Mouse (Mus musculus): ENCODE measurements at regions not wholly inside any gene's neighbourhood (a gene's known extent, or its start where the extent isn't known, plus 50 kb on each side); places are given as distances from the start of the nearest gene placed in this dataset.

DNA sequence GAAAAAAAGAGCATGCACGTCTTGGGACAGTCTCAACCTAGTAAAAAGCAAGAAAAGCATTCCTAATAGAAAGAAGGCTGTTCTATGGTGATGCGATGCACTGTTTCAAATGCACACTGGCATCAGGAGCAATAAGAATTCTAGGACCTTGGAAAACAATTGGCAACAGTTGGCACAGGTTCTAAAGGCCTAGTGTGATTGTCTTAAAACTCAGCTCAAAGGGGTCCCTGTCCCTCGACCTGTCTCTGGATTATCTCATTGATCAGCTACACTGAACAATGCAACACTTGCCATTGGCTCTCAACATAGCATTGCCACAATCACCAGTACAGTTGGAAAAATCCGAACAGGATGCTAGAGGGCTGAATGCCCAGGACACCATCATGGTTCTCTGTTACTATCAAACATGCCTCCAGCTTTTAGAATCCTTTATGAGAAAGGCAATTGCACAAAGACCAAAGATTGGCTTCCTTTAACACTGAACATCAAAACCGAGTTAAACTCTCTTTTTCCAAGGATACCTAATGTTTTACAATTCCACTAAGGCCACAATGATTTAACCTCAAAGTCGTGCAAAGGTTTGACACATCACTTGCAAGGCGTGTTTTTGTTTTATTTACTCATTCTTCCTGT, 78.9 kb downstream of the Arrdc3 start:
- TF ChIP-seq CTCF (IDR thresholded peaks at IDR 0.05; ENCODE audit: extremely low read depth, insufficient read length, insufficient replicate concordance, low read depth, low read length) (no peak), POLR2A (IDR thresholded peaks at IDR 0.05; ENCODE audit: low read depth, low read length) (no peak)
